Mouse (Mus musculus) midbrain, embryonic 10.5 days (tissue): ENCODE results near the gene Unc13b. TPM values are rescaled to one million over a fixed set of nuclear protein-coding genes. Genes with fewer than 3 reads are reported as not detected.
"Not testable (repeated sequence)": the region's sequence is repeated elsewhere in the genome, so short reads cannot be mapped to it uniquely, and the experiment has no call there.

Source experiments
- DNase-seq: peaks from one replicate; pipeline ENCODE4 v3.0.0-alpha.2; 2017; ENCODE audit warnings: low spot score
- H3K27ac ChIP-seq: fragments of 300-500 bp; sonication (generic); replicated peaks from 2 replicates; pipeline ENCODE4 v1.5.1; 2016; ENCODE audit warnings: mild to moderate bottlenecking
- H3K27me3 ChIP-seq: fragments of 300-500 bp; sonication (generic); 2 replicates; pipeline ENCODE4 v1.6.1; 2016; ENCODE audit warnings: low read depth, mild to moderate bottlenecking; ENCODE audit not compliant: poor library complexity, severe bottlenecking
- H3K36me3 ChIP-seq: fragments of 300-500 bp; sonication (generic); 2 replicates; pipeline ENCODE4 v1.6.1; 2016; ENCODE audit warnings: mild to moderate bottlenecking, moderate library complexity
- H3K4me1 ChIP-seq: fragments of 300-500 bp; sonication (generic); 2 replicates; pipeline ENCODE4 v1.6.1; 2016
- H3K4me3 ChIP-seq: fragments of 300-500 bp; sonication (generic); 2 replicates; pipeline ENCODE4 v1.5.1; 2016; ENCODE audit warnings: mild to moderate bottlenecking, moderate library complexity
- H3K9me3 ChIP-seq: fragments of 300-500 bp; sonication (generic); replicated peaks from 2 replicates; pipeline ENCODE4 v1.6.1; 2016; ENCODE audit warnings: mild to moderate bottlenecking
- WGBS: fragments of 180-500 bp; shearing (Covaris S2); methylation state at CpG from one replicate; pipeline ENCODE4 v1.1.7; 2016; 5-methylcytosine and 5-hydroxymethylcytosine counted together
- polyA plus RNA-seq: library from polyadenylated mRNA; unstranded; fragments of >200 nt; fragmentation: Nextera tagmentation; extraction: Ambion mirVana; gene quantifications from 2 replicates; pipeline ENCODE4 v1.2.1, GENCODE M21; 2016

Gene Unc13b
- polyA plus RNA-seq, 1 experiment from 2014 or later: 9.9 TPM

DNA sequence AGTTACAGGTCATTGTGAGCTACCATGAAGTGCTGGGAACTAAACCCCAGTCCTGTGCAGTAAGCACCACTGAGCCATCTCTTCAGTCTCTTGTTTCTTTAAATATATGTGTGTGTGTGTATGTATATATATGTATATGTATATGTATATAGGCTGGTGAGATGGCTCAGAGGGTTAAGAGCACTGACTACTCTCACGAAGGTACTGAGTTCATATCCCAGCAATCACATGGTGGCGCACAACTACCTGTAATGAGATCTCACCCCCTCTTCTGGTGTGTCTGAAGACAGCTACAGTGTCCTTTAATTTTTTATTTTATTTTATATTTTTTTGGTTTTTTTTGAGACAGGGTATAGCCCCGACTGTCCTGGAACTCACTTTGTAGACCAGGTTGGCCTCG lies 6.7 kb downstream of the Unc13b start:
- 95% methylated on average over 4 of the region's 4 CpGs for WGBS
- Histone ChIP-seq H3K4me3 (no peak overlapping the region), H3K27me3 (peaks cover 3% of the 10 kb centered on the region; the same call in 1 of the 2 replicates), H3K27ac (no peak overlapping the region), H3K4me1 (0 out of 2 replicates have a peak, but pooled peaks cover under 1% of the 10 kb centered on the region), H3K36me3 (no peaks in the 10 kb centered on the region), H3K9me3 (no peaks in the 10 kb centered on the region)
- no peak for DNase-seq

DNA sequence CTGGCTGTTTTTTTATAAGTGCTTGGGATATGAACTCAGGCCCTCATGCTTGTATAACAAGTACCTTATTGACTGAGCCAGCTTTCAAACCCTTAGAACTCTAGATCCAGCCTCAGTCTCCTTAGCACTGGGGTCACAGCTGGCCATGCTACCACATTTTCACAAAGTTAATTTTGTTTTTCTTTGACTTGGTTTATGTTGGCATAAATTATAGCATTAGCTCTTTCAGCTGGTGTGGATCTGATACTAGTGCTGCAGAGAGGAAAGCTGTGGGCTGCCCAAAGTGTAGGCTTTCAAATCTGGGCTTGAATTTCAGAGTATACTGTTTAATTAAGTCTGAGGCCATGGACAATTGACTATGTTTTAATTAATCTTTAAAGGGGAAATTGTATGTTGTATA lies 16.2 kb downstream of the Unc13b start:
- Histone ChIP-seq H3K9me3 (no peaks in the 10 kb centered on the region), H3K27me3 (no peaks in the 10 kb centered on the region), H3K4me3 (no peak overlapping the region), H3K27ac (no peak overlapping the region), H3K36me3 (no peaks in the 10 kb centered on the region), H3K4me1 (no peaks in the 10 kb centered on the region)
- no peak for DNase-seq

DNA sequence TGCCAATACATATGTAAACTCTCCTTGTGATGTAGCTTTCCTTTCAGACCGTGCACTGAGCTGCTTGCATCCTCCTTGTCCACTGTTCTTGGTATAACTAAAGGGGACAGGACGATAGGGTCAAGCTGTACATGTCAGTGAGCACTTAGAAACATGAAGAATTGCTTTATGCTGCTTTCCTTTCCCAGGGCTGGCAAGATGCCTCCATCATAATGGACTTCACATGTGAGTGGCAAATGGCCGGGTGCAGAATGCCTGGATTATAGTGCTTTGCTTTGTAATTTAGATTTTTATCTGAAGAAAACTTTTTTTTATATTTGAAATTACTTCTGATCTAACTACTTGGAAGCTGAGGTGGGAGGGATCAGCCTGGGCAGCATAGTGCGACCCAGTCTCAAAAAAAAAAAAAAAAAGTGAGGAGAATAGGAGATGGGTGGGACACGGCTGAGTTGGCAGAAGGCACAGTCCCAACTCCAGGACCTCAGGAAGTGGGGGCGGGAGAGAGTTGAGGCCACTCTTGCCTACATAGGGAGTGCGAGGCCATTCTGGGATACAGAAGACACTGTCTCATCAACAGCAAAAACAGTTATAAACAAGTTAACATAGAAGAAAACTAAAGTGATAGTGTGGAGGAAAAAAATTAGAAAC lies 19.4 kb downstream of the Unc13b start:
- no peaks in the 10 kb centered on the region for H3K36me3 ChIP-seq
- no peaks in the 10 kb centered on the region for H3K4me1 ChIP-seq
- 77% methylated on average over 7 of the region's 7 CpGs for WGBS
- H3K9me3 ChIP-seq: no peaks in the 10 kb centered on the region
- H3K4me3 ChIP-seq: no peak overlapping the region
- DNase-seq: no peak
- H3K27ac ChIP-seq: no peak overlapping the region
- H3K27me3 ChIP-seq: no peaks in the 10 kb centered on the region

DNA sequence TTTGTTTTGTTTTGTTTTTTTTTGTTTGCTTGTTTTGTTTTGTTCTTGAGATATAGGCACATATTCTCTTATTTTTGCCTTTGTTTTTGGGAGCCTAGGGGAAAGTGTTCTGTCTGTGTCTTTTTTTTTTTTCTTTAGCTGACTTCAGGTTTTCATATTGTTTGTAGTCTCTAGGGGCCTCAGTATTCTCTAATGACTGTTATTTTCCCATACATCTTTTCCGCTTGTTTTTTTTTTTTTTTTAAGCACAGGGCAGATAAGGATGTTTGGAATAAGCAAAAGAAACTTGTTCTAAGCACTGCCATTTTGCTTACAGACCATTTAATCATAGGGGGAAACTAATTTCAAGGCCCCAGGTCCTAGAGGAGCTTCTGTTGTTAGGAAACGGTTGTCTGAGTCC lies 23.7 kb downstream of the Unc13b start:
- H3K27ac ChIP-seq: no peak overlapping the region
- no peaks in the 10 kb centered on the region for H3K27me3 ChIP-seq
- no peaks in the 10 kb centered on the region for H3K36me3 ChIP-seq
- H3K9me3 ChIP-seq: no peaks in the 10 kb centered on the region
- no peak overlapping the region for H3K4me3 ChIP-seq
- no peak for DNase-seq
- 77% methylated on average over 2 of the region's 2 CpGs for WGBS
- no peaks in the 10 kb centered on the region for H3K4me1 ChIP-seq

DNA sequence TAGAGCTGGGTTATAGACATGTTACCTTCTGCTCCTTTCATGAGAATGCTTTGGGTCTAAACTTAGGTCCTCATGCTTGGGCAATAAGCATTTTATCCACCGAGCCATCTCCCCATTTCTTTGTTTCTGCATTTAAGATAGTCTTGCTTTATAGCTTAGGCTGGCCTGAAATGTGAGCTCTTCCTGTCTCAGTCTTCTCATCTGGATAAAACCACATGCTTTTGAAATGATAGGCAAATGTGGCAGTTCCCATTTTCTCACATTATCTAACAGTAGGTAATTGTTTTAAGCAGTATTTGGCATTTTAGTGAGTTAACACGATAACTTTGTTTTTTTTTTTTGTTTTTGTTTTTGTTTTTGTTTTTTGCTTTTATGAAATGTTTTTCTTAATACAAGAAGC lies 31.2 kb downstream of the Unc13b start:
- Histone ChIP-seq H3K36me3 (no peaks in the 10 kb centered on the region), H3K9me3 (no peaks in the 10 kb centered on the region), H3K27ac (no peak overlapping the region), H3K4me1 (no peaks in the 10 kb centered on the region), H3K27me3 (no peaks in the 10 kb centered on the region), H3K4me3 (no peak overlapping the region)
- DNase-seq: no peak
- 88% methylated on average over 2 of the region's 2 CpGs for WGBS

GRCm38 (mm10) chr4:43091183-43091582 lies 32.4 kb downstream of the Unc13b start:
- no peak overlapping the region for H3K4me3 ChIP-seq
- no peaks in the 10 kb centered on the region for H3K27me3 ChIP-seq
- H3K27ac ChIP-seq: no peak overlapping the region
- 89% methylated on average over 4 of the region's 4 CpGs for WGBS
- H3K9me3 ChIP-seq: no peaks in the 10 kb centered on the region
- H3K4me1 ChIP-seq: no peaks in the 10 kb centered on the region
- no peak for DNase-seq
- H3K36me3 ChIP-seq: no peaks in the 10 kb centered on the region

DNA sequence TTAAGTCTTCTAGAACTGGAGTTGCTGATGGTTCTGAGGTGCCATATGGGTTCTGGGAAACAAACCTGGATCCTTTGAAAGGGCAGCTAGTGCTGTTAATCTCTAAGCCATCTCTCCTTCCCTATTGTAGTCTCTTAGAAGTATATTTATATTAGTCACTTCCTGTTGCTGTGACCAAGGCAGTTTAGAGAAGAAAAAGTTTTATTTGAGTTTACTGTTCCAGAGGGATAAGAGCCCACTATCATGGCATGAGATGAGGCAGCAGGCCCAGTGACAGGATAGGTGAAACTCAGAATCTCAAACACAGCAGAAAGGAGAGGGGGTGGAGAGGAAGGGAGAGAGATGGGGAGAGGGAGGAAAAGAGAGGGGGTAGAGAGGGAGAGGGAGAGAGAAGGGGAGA lies 54.7 kb downstream of the Unc13b start:
- Histone ChIP-seq H3K4me1 (no peaks in the 10 kb centered on the region), H3K9me3 (no peaks in the 10 kb centered on the region), H3K27me3 (no peaks in the 10 kb centered on the region), H3K27ac (no peak overlapping the region), H3K4me3 (no peak overlapping the region), H3K36me3 (peaks cover 5% of the 10 kb centered on the region; the same call in 1 of the 2 replicates)
- DNase-seq: no peak

DNA sequence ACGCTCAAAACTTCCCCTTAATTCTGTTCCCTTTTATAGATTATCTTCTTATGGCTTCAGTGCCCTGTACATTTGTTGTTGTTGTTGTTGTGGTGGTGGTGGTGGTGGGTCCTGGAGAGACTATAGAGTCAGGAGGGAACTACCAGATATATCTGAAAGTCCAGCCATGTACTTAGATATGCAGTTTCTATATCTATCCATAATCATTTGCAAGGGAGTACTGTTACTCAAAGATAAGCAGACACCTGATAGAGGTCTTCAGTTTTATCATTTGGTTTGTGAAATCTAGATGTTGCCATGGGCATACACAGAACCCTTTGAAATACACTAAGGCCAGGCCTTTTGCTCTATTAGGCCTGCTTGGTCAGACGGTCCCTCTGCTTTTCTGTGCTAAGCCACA lies 55.8 kb downstream of the Unc13b start:
- H3K4me3 ChIP-seq: no peak overlapping the region
- H3K36me3 ChIP-seq: peaks cover 5% of the 10 kb centered on the region; the same call in 1 of the 2 replicates
- no peak for DNase-seq
- 89% methylated on average over 2 of the region's 2 CpGs for WGBS
- H3K27ac ChIP-seq: no peak overlapping the region
- H3K27me3 ChIP-seq: no peaks in the 10 kb centered on the region
- H3K4me1 ChIP-seq: no peaks in the 10 kb centered on the region
- no peaks in the 10 kb centered on the region for H3K9me3 ChIP-seq

GRCm38 (mm10) chr4:43114946-43115345 lies 56.2 kb downstream of the Unc13b start:
- H3K27me3 ChIP-seq: no peaks in the 10 kb centered on the region
- H3K27ac ChIP-seq: no peak overlapping the region
- H3K4me1 ChIP-seq: no peaks in the 10 kb centered on the region
- 30% methylated on average over 2 of the region's 2 CpGs for WGBS
- H3K4me3 ChIP-seq: no peak overlapping the region
- H3K9me3 ChIP-seq: no peaks in the 10 kb centered on the region
- peak; percentile 29 for DNase-seq
- peaks cover 5% of the 10 kb centered on the region; the same call in 1 of the 2 replicates for H3K36me3 ChIP-seq

DNA sequence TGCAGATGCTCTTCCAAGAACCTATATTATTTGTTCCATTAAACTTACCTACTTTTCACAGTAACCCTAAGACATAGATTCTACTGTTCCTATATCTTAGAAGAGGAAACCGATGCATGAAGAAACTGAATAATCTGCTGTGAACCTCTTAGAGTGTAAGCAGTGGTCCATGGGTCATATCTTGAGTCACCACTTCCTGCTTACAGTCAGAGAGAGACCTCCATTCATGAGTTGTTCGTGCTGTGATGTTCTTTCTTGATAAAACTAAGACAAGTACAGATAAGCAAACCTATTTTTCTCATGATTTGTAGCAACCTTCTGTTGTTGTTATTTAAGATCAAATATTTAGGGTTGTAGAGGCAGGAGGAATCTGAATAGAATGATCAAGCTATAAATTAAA lies 57.5 kb downstream of the Unc13b start:
- Histone ChIP-seq H3K4me1 (no peaks in the 10 kb centered on the region), H3K36me3 (no peaks in the 10 kb centered on the region), H3K4me3 (no peak overlapping the region), H3K27ac (no peak overlapping the region), H3K27me3 (no peaks in the 10 kb centered on the region), H3K9me3 (no peaks in the 10 kb centered on the region)
- 85% methylated on average over 2 of the region's 2 CpGs for WGBS
- no peak for DNase-seq

- Histone ChIP-seq H3K4me1 (no peaks in the 10 kb centered on the region), H3K36me3 (no peaks in the 10 kb centered on the region), H3K4me3 (no peak overlapping the region), H3K9me3 (no peaks in the 10 kb centered on the region), H3K27ac (no peak overlapping the region), H3K27me3 (no peaks in the 10 kb centered on the region)
- 84% methylated on average over 3 of the region's 3 CpGs for WGBS
- no peak for DNase-seq
Measured at GRCm38 (mm10) chr4:43129750-43130149, 71.0 kb downstream of the Unc13b start.

DNA sequence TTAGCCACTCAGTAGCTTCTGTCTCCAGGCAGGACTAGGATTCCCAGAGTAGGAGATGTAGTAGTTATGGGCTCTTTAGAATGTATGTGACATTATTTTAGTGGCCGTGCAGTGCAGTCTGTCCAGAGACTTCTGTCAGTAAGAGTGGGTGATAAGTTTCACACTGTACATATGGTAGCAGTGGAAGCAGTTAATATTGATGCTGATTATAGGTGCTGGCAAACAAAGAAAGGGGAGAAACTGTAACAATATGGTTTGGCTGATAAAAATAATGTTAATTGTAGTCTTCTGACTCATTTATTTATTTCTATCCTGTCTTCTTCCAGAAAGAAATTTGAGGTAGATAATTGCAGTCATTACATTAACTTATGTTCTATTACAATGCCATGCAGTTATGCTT lies 83.9 kb downstream of the Unc13b start:
- DNase-seq: no peak

DNA sequence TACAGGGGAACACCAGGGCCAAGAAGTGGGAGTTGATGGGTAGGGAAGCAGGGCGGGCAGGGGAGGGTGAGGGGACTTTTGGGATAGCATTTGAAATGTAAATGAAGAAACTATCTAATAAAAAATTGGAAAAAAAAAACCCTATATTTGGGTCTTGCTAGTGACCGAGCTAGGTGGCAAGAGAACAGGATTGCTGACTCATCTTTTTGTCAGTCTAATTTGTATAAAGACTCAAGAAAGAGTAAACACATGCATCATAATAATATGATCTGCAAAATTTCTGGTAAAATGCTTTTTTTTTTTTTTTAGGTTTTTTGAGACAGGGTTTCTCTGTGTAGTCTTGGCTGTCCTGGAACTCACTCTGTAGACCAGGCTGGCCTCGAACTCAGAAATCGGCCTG lies 93.7 kb downstream of the Unc13b start:
- H3K9me3 ChIP-seq, H3K36me3 ChIP-seq, DNase-seq, H3K4me1 ChIP-seq, H3K27me3 ChIP-seq, H3K4me3 ChIP-seq, H3K27ac ChIP-seq: not testable (repeated sequence)
- WGBS: 94% methylated on average over 4 of the region's 4 CpGs

More for the DNA sequence above, 83.9 kb downstream of the Unc13b start:
- no peak overlapping the region for H3K27ac ChIP-seq
- no peaks in the 10 kb centered on the region for H3K27me3 ChIP-seq
- no peaks in the 10 kb centered on the region for H3K4me1 ChIP-seq
- peaks cover 7% of the 10 kb centered on the region; the same call in 1 of the 2 replicates for H3K36me3 ChIP-seq
- WGBS: 94% methylated on average over 1 of the region's 1 CpGs
- H3K4me3 ChIP-seq: no peak overlapping the region
- peaks cover 3% of the 10 kb centered on the region; the same call in 1 of the 2 replicates for H3K9me3 ChIP-seq

DNA sequence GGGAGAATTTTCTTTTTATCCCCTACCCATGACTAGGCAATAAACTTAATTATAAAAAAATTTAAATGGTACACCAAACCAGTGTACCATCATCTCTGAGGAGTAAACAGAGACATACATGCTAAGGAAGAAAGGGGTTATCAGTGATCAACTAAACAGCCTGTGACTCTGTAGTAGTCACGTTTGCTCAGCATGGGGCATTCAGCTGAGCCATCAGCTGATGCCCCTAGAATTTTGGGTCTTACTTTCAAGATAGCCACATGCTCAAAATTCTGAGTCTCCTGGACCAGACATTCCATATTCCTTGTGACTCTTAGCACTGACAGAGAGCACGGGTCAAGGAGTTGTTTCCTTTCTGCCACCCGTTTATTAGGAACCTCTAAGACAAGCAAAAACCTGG lies 101.3 kb downstream of the Unc13b start:
- Histone ChIP-seq H3K27me3 (no peaks in the 10 kb centered on the region), H3K27ac (no peak overlapping the region), H3K9me3 (no peaks in the 10 kb centered on the region), H3K36me3 (no peaks in the 10 kb centered on the region), H3K4me3 (no peak overlapping the region), H3K4me1 (peaks cover 10% of the 10 kb centered on the region; the same call in 1 of the 2 replicates)
- WGBS: 62% methylated on average over 3 of the region's 3 CpGs
- no peak for DNase-seq
